Mouse (Mus musculus) myocyte (in vitro differentiated cells): ENCODE measurements around the gene BC051142.

Source experiments
- MYOD1 ChIP-seq, 3 experiments: IDR thresholded peaks; one replicate each; pipeline ENCODE4 v1.6.1; 2011; ENCODE audit warnings: control low read depth in 2 of 3, low read depth in 2 of 3, mild to moderate bottlenecking in 2 of 3, moderate library complexity in 1 of 3; ENCODE audit not compliant: insufficient read length in 2 of 3, control insufficient read depth in 1 of 3
- POLR2A ChIP-seq: IDR thresholded peaks from one replicate; pipeline ENCODE4 v1.6.1; 2011; ENCODE audit warnings: low read depth, mild to moderate bottlenecking, control low read depth, moderate library complexity; ENCODE audit not compliant: insufficient read length
- REST ChIP-seq: IDR thresholded peaks from one replicate; pipeline ENCODE4 v1.6.1; 2011; ENCODE audit warnings: mild to moderate bottlenecking, control low read depth, moderate library complexity; ENCODE audit not compliant: insufficient read depth, insufficient read length
- TCF12 ChIP-seq: IDR thresholded peaks from one replicate; pipeline ENCODE4 v1.6.1; 2011; ENCODE audit warnings: mild to moderate bottlenecking, control low read depth; ENCODE audit not compliant: poor library complexity, insufficient read depth, severe bottlenecking
- USF1 ChIP-seq: IDR thresholded peaks from one replicate; pipeline ENCODE4 v1.6.1; 2011; ENCODE audit warnings: low read depth, mild to moderate bottlenecking, control low read depth, moderate library complexity

DNA sequence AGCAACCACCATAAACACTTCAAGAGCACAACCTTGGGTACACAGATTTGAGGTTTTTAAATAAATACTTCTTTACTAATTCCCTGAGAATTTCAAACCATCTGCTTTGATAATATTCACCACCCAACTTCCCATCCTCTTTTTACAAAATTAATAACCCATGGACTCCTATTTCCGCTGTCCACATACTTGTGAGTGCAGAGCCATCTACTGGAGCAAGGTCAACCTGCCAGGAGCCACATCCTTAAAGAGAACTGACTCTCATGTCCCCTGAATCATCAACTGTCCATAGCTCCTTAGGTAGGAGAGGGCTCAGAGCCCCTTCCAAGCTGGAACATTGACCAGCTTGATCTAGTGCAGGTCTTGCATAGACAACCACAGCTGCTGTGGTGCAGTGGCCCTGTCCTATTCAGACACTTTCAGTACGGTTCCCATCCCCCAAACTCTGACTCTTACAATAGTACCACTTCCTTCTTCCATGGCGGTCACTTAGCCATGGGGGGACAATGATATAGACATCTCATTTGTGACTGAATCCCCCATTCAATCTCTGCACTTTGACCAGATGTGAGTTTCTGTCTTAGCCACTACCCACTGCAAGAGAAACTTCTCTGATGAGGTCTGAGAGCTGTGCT is 34.8 kb upstream of the BC051142 start:
- TF ChIP-seq USF1 = no peak
- TF ChIP-seq TCF12 = no peak
- no peak for TF ChIP-seq POLR2A
- TF ChIP-seq MYOD1 (IDR thresholded peaks at IDR 0.05; ENCODE audit: control insufficient read depth in 1 of 3, insufficient read length in 2 of 3, low read depth in 2 of 3) = no peak
- no peak for TF ChIP-seq REST
